Mouse (Mus musculus) hindbrain, embryonic 14.5 days (tissue): ENCODE data around the gene Rps18. TPM values are rescaled to one million over a fixed set of nuclear protein-coding genes. Genes with fewer than 3 reads are reported as not detected.
A peak's percentile ranks its signal among the peaks of the same experiment; 100 is the strongest.

ENCODE experiments used
- ATAC-seq: fragments of 200-750 bp; cut with Nextera tagmentation; 2 replicates; pipeline ENCODE4 v1.8.0; 2017; ENCODE audit warnings: moderate number of reproducible peaks, mild to moderate bottlenecking, moderate TSS enrichment, moderate library complexity; ENCODE audit not compliant: low FRiP score
- DNase-seq: peaks from one replicate; pipeline ENCODE4 v3.0.0-alpha.2; 2015; ENCODE audit warnings: low spot score
- H3K27ac ChIP-seq: fragments of 300-500 bp; sonication (generic); 2 replicates; pipeline ENCODE4 v1.5.1; 2014; ENCODE audit warnings: mild to moderate bottlenecking, moderate library complexity
- H3K27me3 ChIP-seq: fragments of 300-500 bp; sonication (generic); 2 replicates; pipeline ENCODE4 v1.6.1; 2014; ENCODE audit warnings: mild to moderate bottlenecking, low read length, mixed read lengths; ENCODE audit not compliant: control insufficient read depth, insufficient read depth
- H3K36me3 ChIP-seq: fragments of 300-500 bp; sonication (generic); replicated peaks from 2 replicates; pipeline ENCODE4 v1.6.1; 2014; ENCODE audit not compliant: control insufficient read depth, insufficient read depth
- H3K4me1 ChIP-seq: fragments of 300-500 bp; sonication (generic); replicated peaks from 2 replicates; pipeline ENCODE4 v1.6.1; 2014; ENCODE audit warnings: antibody characterized with exemption, low read length, mixed read lengths; ENCODE audit not compliant: control insufficient read depth, insufficient read depth
- H3K4me2 ChIP-seq: fragments of 300-500 bp; sonication (generic); replicated peaks from 2 replicates; pipeline ENCODE4 v1.6.1; 2014; ENCODE audit warnings: mild to moderate bottlenecking, moderate library complexity
- H3K4me3 ChIP-seq: fragments of 300-500 bp; sonication (generic); replicated peaks from 2 replicates; pipeline ENCODE4 v1.5.1; 2014; ENCODE audit warnings: mild to moderate bottlenecking, low read length
- H3K9ac ChIP-seq: fragments of 300-500 bp; sonication (generic); 2 replicates; pipeline ENCODE4 v1.6.1; 2014
- H3K9me3 ChIP-seq: fragments of 300-500 bp; sonication (generic); 2 replicates; pipeline ENCODE4 v1.6.1; 2016; ENCODE audit warnings: low read length; ENCODE audit not compliant: control insufficient read depth
- WGBS: fragments of 180-500 bp; shearing (Covaris S2); extraction: QIAGEN DNeasy Blood & Tissue Kit; methylation state at CpG from one replicate; pipeline ENCODE4 v1.1.7; 2014; 5-methylcytosine and 5-hydroxymethylcytosine counted together
- polyA plus RNA-seq: library from polyadenylated mRNA; unstranded; fragments of >200 nt; fragmentation: Nextera tagmentation; extraction: Ambion mirVana; gene quantifications from 2 replicates; pipeline ENCODE4 v1.2.1, GENCODE M21; 2014

Rps18 gene
- polyA plus RNA-seq, 1 experiment from 2014 or later: 966 TPM

DNA sequence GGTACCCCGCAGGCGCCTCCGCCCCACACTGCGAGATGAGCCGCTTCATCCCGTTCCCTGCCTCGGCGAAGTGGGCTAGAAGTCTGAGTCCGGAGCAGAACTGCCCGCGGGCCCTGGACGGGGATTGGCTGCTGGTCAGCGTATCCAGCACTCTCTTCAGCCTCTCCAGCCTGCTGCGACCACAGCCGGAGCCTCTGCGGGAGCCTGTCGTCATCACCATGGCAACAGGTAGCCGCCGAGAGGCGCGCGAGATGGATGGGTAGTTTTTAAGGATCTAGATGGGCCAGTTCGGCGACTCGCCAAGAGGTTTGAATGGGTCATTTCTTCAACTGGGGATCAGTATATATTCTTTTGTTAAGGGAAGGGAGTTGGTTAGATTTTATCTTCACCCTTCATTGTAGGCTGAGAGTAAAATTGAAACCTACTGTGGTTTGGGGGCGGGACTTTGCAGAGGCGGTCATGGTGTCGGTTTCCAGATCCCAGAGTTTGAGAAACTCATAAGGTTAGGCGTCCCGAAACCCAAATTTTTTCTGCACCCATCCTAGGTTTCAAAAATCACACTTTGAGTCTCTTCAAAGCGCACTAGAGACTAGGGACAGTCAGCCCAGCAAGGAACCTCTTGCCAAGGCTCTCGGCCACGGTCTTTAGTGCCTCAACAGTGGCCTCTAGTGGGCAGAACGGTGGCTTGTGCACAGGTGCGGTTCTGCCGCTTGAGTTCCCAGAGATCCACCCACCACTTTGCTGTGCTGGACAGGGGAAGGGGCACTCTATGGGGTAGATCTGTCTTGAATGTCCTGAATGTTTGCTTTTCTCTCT, 35.3 kb downstream of the Rps18 start:
- peak; percentile 12; the same call in 1 of the 2 replicates for ATAC-seq

DNA sequence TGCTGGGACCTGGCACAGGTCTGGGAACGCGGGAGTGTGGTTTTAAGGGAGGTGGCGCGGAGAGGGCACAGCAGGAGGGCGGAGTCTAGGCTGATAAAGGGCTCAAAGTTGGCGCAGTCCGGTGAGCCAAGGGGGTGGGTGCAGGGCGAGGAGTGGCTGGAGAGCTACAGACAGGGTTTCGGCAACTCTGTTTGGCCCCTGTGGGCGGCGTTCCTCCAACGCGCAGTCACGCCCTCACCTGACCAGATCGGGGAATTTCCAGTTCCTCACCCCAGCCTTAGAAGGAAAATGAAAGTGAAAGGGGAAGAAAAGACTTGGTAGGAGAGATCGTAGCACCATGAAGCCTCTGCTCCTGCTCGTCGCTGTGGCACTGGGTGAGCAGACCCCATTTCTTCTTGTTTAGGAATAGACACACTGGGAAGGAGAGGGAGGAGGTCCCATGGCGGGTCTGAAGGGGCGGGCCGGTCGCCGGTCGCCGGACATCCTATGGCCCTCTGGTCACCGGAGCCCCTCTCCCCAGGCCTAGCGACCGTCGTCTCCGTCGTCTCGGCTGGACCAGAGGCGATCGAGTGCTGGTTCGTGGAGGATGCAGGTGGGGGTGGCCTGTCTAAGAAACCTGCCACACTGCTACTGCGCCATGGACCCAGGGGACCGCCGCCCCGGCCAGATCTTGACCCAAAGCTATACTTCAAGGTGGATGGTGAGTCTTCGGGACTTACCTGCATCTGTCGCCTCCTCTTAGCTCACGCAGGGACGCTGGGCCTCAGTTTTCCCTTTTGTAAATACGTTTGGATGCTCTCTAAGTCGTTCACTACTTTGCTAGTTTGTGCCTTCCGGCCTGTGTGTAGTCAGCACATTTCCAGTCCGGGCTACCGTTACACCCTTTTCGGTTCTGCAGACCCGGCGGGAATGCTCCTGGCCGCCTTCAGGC, 36.2 kb downstream of the Rps18 start:
- H3K4me1 ChIP-seq: peaks cover 23% of the 10 kb centered on the region
- peak overlapping the region; percentile 66 for H3K27ac ChIP-seq
- H3K9ac ChIP-seq: peak overlapping the region; percentile 52
- peak overlapping the region; percentile 34 for H3K4me3 ChIP-seq
- no peaks in the 10 kb centered on the region for H3K9me3 ChIP-seq
- WGBS: 1% methylated on average over 52 of the region's 52 CpGs
- ATAC-seq (no peak), DNase-seq (no peak)
- H3K36me3 ChIP-seq: peaks cover 4% of the 10 kb centered on the region
- H3K27me3 ChIP-seq: no peaks in the 10 kb centered on the region; the same call in 1 of the 2 replicates
- H3K4me2 ChIP-seq: peak overlapping the region; percentile 74

More for the DNA sequence above, 35.3 kb downstream of the Rps18 start:
- peak overlapping the region; percentile 52 for H3K9ac ChIP-seq
- peak overlapping the region; percentile 74 for H3K4me2 ChIP-seq
- peak; percentile 81 for DNase-seq
- no peaks in the 10 kb centered on the region for H3K9me3 ChIP-seq
- peaks cover 23% of the 10 kb centered on the region for H3K4me1 ChIP-seq
- H3K27ac ChIP-seq: peak overlapping the region; percentile 66
- 1% methylated on average over 36 of the region's 36 CpGs for WGBS
- H3K4me3 ChIP-seq: peak overlapping the region; percentile 34
- peaks cover 7% of the 10 kb centered on the region; the same call in 1 of the 2 replicates for H3K36me3 ChIP-seq
- H3K27me3 ChIP-seq: no peaks in the 10 kb centered on the region; the same call in 1 of the 2 replicates

DNA sequence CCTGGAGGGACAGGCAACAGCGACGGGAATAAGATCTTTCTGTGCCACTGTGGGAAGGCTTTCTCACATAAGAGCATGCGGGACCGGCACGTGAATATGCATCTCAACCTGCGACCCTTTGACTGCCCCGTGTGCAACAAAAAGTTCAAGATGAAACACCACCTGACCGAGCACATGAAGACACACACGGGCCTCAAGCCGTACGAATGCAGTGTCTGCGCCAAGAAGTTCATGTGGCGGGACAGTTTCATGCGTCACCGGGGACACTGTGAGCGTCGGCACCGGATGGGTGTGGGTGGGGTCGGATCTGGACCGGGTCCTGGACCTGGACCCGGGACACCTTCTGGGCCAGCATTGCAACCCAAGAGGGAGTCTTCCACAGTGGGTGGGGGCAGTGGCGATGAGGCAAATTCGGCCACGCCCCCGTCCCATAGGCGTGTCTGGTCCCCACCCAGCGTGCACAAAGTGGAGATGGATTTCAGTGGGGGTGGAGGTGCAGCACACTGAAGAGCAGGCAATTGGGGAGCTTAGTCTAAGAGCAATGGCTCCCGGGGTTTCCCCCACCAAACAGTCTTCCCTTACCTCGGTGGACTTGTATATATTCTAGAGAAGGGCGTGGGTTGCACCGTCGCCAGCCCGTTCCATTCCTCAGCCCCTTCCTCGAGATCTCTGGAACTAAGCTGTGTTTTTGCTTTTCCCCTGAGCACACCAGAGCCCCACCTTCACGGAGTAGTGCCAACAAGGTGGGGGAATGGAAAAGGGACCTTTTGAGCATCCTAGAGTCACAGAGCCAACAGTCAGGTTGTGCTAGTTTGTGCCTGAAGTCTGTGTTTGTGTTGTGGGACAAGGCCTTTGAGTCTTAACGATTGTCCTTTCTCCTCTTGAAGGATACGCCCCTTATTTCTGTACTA, 37.3 kb downstream of the Rps18 start:
- Histone ChIP-seq H3K4me3 (peak overlapping the region; percentile 34; the same call in 1 of the 2 replicates), H3K27me3 (no peaks in the 10 kb centered on the region; the same call in 1 of the 2 replicates), H3K36me3 (peaks cover 15% of the 10 kb centered on the region), H3K27ac (no peak overlapping the region), H3K4me2 (peak overlapping the region; percentile 74), H3K4me1 (peaks cover 23% of the 10 kb centered on the region), H3K9me3 (no peaks in the 10 kb centered on the region), H3K9ac (0 out of 2 replicates have a peak overlapping the region, but pooled peaks have one; percentile 52)
- DNase-seq (no peak), ATAC-seq (no peak)
- 60% methylated on average over 37 of the region's 37 CpGs for WGBS

DNA sequence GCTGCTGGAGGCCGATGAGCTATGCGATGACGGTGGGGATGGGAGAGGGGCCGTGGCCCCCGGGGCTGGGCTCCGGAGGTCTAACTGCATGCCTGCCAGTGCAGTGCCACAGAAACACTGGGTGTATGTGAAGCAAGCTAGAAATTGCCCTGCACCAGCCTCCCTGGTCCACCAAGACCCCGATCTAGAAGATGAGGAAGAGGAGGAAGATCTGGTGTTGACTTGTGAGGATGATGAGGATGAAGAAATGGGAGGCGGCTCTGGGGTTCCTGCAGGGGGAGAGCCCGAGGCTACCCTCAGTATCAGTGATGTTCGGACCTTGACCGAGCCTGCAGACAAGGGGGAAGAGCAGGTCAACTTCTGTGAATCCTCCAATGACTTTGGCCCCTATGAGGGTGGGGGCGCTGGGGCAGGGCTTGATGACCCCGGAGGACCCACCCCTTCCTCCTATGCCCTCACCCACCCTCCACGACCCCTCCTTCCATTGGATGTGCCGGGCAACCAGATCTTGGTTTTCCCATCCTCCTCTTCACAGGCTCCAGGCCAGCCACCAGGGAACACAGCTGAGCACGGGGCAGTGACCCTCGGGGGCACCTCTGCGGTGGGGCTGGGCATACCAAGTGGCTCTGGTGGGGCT, 38.0 kb downstream of the Rps18 start:
- Histone ChIP-seq H3K27me3 (no peaks in the 10 kb centered on the region; the same call in 1 of the 2 replicates), H3K4me2 (peak overlapping the region; percentile 74; the same call in 1 of the 2 replicates)
- no peak for DNase-seq

DNA sequence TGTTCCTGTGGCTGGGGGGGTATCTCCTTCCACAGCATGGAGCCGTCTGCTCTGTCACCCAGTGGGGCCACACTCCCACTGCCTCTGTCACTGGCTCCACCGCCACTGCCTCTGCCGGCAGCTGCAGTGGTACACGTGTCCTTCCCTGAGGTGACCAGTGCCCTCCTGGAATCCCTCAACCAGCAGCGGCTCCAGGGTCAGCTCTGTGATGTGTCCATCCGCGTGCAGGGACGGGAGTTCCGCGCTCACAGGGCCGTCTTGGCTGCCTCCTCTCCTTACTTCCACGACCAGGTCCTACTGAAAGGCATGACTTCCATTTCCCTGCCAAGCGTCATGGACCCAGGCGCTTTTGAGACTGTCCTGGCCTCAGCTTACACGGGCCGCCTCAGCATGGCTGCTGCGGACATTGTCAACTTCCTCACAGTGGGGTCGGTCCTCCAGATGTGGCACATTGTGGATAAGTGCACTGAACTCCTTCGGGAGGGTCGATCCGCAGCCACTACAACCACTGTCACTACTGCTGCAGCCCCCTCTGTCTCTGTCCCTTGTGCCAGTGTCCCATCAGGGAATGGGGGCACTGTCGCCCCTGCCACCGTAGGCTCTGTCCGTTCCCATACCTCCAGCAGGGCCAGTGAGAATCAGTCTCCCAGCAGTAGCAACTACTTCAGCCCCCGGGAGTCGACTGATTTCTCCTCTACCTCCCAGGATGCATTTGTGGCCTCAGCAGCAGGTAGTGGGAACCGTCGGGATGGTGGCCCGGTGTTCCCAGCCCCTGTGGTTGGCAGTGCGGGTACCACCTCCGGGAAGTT, 38.8 kb downstream of the Rps18 start:
- H3K4me1 ChIP-seq: peaks cover 23% of the 10 kb centered on the region

More for the DNA sequence above, 38.0 kb downstream of the Rps18 start:
- Histone ChIP-seq H3K36me3 (peaks cover 21% of the 10 kb centered on the region), H3K9ac (no peak overlapping the region), H3K4me3 (no peak overlapping the region), H3K9me3 (no peaks in the 10 kb centered on the region), H3K4me1 (peaks cover 23% of the 10 kb centered on the region), H3K27ac (no peak overlapping the region)
- WGBS: 84% methylated on average over 18 of the region's 18 CpGs
- no peak for ATAC-seq

DNA sequence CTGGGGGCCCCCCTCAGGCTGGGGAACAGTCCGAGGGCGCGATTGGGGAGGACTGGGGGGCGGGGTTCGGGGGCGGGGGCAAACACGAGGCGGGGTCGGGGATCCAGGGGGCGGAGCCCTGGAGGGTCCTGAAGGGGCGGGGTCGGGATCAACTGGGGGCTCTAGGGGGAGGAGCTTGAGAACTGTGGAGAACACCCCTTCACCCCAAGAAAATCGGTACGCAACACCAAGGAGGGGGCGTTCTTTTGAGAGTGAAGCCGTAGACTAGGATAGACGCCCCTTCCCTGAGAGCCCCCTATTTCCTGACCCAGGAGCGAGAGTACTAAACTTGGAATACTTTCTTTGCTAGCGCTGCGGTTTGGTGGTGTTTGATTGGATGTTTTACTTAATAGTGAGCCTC, 39.5 kb downstream of the Rps18 start:
- Histone ChIP-seq H3K9me3 (no peaks in the 10 kb centered on the region), H3K4me3 (peak overlapping the region; percentile 51), H3K9ac (peak overlapping the region; percentile 61), H3K27me3 (no peaks in the 10 kb centered on the region; the same call in 1 of the 2 replicates), H3K4me1 (peaks cover 23% of the 10 kb centered on the region), H3K4me2 (peak overlapping the region; percentile 64), H3K27ac (peak overlapping the region; percentile 82), H3K36me3 (peaks cover 35% of the 10 kb centered on the region)
- DNase-seq (peak; percentile 61), ATAC-seq (peak; percentile 18)
- 2% methylated on average over 16 of the region's 20 CpGs for WGBS

More for the DNA sequence above, 38.8 kb downstream of the Rps18 start:
- ATAC-seq (no peak), DNase-seq (no peak)
- Histone ChIP-seq H3K4me3 (peak overlapping the region; percentile 51), H3K4me2 (peak overlapping the region; percentile 64), H3K27ac (0 out of 2 replicates have a peak overlapping the region, but pooled peaks have one; percentile 82), H3K9ac (peak overlapping the region; percentile 61), H3K27me3 (no peaks in the 10 kb centered on the region; the same call in 1 of the 2 replicates), H3K36me3 (peaks cover 27% of the 10 kb centered on the region), H3K9me3 (no peaks in the 10 kb centered on the region)
- WGBS: 76% methylated on average over 31 of the region's 31 CpGs

DNA sequence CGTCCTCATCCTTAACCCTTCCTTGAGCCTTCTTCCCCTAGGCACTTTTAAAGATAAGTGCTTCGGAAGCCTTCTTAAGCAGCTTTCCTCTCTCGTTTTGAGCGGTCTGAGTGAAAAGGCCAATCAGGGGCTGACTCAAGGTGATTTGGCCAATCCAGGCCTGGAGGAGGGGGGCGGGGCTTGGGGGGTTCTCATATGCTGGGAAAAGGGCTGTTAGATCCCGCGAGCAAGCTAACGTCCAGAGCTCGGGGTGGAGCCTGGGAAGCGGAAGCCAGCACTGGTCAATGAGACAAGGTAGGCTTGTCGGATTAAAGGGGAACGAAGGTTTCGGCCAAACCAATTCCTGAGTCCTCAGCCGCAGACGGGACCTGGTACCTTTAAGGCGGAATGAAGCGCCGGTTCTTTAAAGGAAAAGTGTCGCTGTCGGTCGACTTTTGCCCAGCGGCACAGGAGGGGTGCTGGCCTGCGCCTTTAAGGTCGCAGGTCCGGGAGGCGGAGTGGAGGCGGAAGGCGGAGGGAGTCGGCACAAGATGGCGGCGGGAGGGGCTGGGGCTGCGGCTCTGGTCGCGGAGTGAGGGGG, 40.0 kb downstream of the Rps18 start, which contains the start of the genes Tapbp and Zbtb22:
TSS of gene Tapbp (plus strand) at position 229 of the 580 bp plus-strand sequence.
TSS of gene Zbtb22 (plus strand) at position 234 of the 580 bp plus-strand sequence.
- no peaks in the 10 kb centered on the region; the same call in 1 of the 2 replicates for H3K27me3 ChIP-seq
- H3K27ac ChIP-seq: peak within 1 kb of the TSS; percentile 82
- ATAC-seq (peak; percentile 93), DNase-seq (peak; percentile 98)
- no peaks in the 10 kb centered on the region for H3K9me3 ChIP-seq
- H3K9ac ChIP-seq: peak within 1 kb of the TSS; percentile 61
- H3K4me1 ChIP-seq: peaks cover 23% of the 10 kb centered on the region
- H3K36me3 ChIP-seq: peaks cover 40% of the 10 kb centered on the region
- under 1% methylated on average over 33 of the region's 34 CpGs for WGBS
- H3K4me2 ChIP-seq: peak within 1 kb of the TSS; percentile 64
- H3K4me3 ChIP-seq: peak within 1 kb of the TSS; percentile 51
